Mouse (Mus musculus) kidney, adult 11 months (tissue): ENCODE measurements around the gene Tap1.
A peak's percentile ranks its signal among the peaks of the same experiment; 100 is the strongest.
"Not testable (repeated sequence)": the region's sequence is repeated elsewhere in the genome, so short reads cannot be mapped to it uniquely, and the experiment has no call there.

Source experiments
- DNase-seq: peaks from one replicate; pipeline ENCODE4 v3.0.0; 2022

Gene Tap1

DNA sequence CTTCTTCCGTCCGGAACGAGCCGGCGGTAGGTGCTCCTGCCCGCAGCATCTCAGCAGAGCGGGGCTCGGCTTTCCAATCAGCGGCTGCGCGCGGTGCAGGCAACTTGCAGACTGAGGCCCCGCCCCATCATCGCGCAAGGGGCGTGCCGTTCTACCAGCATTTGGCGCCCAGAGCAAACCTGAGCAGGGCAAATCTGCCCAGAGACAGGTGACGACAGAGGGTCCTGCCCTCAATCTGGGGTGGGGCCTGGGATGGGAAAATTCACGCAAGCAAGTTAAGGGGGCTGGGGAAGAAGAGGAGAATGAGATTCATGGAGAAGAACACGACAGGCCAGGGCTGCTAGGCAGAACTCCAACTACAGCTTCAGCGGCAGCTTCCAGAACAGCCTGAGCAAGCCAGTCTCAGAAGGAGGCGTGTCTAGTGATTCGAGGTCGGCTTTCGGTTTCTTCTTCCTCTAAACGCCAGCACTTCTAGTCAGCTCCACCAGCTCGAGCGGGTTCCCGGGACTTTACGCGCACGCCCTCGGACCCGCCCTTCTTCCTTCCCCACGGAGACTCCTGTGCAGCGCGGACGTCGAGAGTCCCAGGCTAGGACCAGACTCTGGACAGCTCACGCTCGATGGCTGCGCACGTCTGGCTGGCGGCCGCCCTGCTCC is at the start of gene Tap1, which contains the start of gene Psmb9:
Gene Tap1, plus strand, starts transcription at position 293 of the 656 bp plus-strand sequence.
Gene Psmb9, minus strand, starts transcription at position 504 of the 656 bp plus-strand sequence.
- DNase-seq = peak; percentile 97

DNA sequence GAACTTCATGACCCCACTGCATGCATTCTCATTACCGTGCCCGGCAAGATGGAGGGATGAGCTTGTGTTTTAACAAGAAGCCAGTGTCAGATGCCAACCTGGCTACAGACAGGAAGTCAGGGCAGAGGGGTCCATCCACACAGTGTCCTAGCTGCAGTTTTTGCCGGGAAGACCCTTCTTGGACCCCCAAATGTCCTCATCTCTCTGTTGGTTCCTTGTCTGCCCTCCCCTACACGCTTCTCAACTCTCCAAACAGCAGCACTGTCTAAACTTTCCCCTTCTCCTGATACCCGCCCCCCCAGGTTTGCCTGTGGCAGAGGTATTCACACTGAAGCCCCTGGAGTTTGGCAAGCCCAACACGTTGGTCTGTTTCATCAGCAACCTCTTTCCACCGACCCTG is 49.8 kb upstream of the Tap1 start:
- DNase-seq = no peak

DNA sequence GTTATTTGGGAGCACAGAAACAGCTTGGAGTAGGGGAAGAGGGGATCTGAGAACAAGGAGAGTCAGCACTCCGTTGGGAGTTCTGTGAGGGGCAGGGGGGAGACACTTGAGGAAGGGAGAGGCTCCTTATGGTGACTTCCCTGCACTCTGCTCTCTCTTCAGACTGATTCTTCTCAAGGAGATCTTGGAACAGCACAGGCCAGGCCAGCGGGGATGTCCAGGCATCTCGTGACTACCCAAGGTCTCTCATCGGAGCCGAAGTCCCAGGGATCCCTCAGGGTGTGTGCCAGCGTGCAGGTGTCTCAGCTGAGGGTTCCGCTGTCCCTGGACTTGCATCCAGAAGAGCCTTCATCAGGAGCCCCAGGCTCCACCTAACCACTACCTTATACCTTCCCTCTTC is 48.7 kb upstream of the Tap1 start:
- no peak for DNase-seq

DNA sequence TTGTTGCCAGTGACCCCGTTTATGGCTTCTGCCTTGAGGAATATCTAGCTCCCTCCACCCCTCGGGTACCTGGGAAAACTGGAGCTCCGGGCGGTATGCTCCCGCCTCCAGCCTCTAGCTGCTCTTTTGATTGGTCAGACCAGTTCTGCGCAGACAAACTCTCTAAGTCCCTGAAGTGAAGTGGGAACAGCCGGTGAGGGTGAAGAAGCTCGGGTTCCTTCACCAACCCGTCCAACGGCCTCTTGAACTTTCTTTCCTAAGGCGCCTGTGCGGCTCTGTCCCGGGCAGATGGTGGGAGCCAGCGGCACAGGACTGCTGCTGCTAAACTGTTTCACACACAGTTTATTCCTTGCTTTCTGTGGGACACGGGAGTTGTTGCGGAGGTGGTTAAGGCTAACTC is 47.9 kb upstream of the Tap1 start:
- DNase-seq = peak; percentile 56

DNA sequence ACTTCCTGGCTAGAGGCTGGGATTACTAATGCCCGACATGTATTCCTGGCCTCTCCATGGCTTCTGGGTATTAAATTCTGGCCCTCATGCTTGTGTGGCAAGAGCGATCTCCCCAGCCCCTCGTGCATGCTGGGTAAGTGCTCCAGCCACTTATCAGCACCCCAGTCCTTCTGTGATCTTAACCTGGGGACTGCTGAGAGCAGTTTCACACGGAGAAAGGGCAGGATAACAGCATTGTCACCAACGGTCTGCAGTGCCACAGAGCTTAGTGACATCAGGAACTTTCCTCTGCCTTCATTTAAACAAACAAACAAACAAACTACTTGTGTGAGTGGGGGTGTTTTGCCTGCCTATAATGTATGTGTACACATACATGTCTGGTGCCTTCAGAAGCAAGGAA is 47.1 kb upstream of the Tap1 start:
- DNase-seq = no peak

DNA sequence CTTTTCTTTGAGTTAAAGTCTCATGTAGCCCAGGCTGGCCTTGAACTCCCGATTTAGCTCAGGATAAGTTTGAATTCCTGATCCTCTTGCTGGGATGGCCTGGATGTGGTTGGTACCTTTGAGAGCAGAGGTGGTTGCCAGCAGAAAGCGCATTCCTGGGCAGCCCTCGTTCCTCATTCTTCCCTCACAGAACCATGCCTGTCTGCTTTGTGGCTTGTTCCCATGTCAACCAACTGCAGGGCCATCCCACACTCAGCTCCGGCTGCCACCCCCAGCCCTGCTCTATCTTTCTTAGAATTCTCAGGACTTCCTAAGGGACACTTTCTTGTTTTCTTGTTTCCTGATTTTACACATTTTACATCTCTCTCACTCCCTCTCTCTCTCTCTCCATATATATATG is 45.9 kb upstream of the Tap1 start:
- DNase-seq = no peak

DNA sequence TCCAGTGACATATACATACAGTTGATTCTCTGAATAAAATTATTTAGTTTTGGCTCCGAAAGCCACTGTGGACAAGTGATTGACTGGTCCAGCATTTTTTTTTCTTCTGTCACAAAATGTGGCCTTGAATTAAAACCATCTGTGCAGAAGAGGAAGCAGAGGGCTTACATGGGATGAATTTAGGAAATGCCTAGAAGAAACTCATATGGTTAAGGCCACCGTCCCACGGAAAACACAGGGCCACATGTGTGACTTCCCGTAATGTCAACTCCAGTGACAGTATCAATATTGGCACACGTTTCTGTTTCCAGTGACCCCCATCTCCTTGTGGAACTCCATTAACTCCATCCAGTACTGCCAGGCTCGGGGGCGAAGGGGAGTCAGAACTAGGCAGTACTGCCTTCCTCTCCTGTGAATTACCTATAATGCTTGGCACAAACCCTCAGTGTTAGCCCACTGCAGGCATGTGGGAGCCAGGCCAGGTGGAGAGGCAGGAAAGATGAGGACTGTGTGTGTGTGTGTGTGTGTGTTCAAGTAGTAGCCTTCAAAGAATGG is 44.8 kb upstream of the Tap1 start:
- no peak for DNase-seq

DNA sequence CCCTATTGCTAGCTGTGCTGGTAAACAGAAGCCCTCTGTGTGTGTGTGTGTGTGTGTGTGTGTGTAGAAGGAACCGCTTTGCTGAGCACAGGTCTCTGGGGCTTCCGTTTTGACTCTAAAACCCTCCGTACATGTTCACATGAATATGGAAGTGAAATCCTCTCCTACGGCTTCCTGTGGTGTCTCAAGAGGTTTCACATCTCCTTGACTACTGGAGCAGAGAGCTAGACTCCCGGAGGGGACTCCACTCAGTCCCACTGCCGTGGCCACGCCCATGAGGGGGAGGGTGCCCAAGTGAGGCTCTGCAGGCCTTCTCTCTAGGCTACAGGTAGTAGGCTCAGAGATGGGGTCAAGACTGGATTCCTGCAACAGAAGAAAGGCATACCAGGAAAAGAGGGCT is 44.3 kb upstream of the Tap1 start, which contains the start of gene H2-DMb2:
Gene H2-DMb2, plus strand, starts transcription at position 275 of the 400 bp plus-strand sequence.
- DNase-seq = peak; percentile 38

DNA sequence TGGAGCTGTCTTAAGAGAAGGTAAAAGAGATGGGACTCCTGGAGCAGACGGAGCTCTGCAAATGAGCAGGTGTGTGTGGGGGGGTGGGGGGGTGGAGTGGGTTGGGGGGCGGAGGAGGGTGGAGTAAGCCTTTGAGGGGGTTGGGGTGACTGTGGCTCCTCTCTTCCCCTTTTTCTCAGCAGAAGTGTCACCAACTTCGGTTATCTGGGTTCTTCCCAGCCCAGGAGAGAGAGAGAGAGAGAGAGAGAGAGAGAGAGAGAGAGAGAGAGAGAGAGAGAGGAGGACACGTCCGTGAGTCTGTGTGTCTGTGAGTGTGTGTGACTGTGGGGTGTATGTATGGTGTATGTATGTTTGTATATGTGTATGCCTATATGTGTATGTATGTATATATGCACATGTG is 43.9 kb upstream of the Tap1 start:
- no peak for DNase-seq

DNA sequence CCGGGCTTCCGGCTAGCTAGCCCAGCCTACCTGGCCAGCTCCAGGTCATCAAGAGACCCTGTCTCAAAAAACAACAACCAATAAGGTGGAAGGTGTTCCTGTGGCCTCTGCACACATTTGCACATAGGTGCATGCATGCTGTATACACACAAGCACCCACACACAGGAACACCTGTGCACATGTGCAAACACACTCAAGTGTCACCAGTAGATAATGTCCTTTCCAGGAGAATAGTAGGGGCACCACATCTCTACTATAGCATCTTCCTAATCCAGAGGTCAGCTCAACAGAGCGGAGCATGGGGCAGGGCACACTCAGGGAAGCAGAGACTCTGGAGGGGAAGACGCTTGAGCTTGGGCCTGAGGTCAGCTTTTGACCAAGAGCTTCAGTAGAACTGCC is 43.1 kb upstream of the Tap1 start:
- not testable (repeated sequence) for DNase-seq

DNA sequence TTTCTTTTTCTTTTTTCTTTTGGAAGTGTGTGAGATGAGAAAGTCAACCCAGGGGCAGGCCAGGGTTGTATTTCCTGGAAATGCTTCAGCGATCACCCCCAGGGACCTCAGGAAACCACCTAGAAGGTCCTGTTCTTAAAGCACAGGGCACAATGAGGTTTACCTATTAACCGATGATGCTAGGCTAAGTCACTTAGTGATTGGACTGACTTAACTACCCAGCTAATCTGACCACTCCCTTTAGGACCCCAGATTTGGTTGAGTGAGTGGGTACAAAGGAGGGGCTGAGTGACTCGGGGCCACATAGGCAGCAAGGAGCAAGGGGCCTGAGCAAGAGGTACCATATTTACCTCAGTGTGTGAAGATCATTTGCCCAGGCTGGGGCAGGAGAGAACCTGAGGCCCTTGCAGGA is 42.4 kb upstream of the Tap1 start:
- DNase-seq = no peak

DNA sequence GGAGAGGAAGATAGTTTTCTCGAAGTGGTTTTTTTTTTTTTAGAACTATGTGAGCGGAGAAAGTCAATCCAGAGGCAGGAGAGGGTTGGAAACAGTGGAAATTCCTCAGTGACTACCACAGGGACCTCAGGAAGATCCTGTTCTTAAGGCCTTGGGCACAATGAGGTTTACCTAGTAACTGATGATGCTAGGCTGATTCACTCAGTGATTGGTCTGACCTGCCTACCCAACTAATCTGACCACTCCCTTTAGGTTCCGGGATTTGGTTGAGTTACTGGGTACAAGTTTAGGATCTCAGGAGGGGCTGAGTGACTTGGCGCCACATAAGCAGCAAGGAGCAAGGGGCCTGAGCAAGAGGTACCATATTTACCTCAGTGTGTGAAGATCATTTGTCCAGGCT is 34.4 kb upstream of the Tap1 start, which contains the start of gene H2-DMb1:
Gene H2-DMb1, plus strand, starts transcription at position 150 of the 400 bp plus-strand sequence.
- DNase-seq = peak; percentile 71

DNA sequence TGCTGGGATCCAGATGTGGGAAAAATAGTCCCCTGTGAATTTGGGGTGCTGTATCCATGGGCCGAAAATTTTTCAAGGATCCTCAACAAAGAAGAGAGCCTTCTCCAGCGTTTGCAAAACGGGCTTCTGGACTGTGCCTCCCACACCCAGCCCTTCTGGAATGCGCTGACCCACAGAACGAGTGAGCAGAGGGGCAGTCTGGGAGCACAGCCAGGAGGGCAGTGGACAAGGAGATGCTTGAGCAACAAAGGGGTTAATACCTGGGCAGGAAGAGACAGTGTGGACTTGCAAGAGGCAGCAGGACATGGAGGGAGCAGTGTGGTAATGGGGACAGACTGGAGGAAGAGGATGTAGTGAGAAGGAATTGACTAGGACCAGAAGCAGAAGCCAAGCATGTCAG is 31.8 kb upstream of the Tap1 start:
- DNase-seq = no peak

DNA sequence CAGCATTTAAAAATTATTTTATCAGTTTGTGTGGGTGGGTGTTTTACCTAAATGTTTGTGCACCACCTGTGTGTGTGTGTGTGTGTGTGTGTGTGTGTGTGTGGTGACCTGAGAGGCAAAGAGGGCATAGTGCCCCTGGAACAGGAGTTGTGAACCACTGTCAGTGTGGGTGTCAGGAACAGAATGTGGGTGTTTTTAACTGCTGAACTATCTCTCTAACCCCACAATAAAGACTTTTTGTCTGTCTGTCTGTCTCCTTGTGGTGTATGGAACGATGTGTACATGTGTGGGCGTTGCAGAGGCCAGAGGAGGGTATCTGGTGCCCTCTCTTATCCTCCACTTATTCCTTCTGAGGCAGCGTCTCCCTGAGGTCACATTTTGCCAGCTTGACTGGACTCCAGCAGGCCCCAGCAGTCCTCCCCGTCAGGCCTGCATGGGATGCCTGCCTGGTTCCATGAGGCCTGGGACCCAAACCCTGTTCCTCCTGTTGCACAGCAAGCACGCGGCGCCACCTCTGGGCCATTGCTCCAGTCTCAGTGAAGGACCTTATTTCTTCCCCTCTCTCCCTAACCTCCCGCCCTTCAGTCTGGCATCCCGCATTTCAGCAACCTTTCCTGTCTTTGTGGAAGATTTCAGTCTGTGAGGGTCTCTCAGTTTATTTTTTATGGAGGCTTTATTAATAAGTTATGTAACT is 23.0 kb upstream of the Tap1 start:
- no peak for DNase-seq

DNA sequence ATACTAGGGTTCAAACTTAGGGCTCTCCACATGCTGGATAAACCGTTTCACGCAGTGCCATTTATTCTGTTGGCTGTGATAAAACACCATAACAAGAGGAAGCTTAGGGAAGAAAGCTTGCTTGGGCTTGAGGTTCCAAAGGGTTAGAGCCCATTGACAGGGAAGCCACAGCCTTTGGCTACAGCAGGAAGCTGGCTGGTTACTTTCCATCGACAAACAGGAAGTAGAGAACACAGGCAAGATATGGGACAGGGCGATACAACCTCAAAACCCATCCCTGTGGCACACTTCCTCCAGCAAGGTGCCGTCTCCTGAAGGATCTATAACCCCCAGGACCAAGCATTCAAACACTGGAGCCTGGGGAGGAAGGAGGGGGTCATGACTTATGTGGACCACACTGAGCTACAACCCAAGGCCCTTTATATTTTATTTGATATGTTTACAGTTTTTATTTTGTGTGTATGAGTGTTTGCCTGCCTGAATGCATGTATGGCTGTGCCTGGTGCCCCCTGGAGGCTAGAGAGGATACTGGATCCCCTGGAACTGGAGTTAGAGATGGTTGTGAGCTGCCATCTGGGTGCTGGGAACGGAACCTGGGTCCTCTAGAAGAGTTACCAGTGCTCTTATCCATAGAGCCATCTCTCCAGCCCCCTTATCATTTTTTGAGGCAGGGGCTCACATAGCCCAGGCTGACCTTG is 22.2 kb upstream of the Tap1 start:
- DNase-seq = no peak

DNA sequence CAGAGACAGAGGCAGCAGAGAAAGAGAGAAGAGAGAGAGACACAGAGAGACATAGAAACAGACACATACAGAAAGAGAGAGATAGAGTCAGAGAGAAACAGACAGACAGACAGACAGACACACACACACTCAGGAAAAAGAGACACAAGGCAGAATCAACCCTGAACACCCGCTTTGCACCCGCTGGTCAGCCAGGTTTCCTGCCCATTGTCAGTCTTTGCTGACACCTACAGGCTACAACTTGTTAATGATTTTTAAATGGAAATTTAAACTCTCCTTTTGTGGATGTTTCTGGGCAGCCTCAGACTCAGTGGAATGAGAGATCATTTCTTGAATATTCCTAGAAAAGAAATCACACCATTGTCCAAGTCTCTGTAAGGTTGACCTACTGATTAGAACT is 18.1 kb upstream of the Tap1 start:
- DNase-seq = peak; percentile 22

DNA sequence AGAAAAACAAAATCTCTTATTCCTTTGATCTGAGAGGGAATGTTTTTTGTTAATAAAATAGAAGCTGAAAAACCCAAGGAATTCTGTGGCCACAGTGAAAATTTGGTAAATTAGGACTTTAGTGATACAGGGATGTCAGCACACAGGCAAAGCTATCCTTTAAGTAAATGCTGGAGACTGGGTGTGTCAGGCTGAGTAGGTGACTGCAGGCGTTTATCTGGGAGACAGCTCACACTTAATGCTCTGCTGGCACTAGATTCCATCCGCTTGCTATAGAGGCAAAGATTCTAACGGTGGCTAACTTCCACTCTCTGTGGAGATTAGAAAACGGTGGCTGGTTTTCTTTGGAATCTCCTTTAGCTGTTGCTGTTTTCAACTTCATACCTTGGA is 16.9 kb upstream of the Tap1 start:
- no peak for DNase-seq

DNA sequence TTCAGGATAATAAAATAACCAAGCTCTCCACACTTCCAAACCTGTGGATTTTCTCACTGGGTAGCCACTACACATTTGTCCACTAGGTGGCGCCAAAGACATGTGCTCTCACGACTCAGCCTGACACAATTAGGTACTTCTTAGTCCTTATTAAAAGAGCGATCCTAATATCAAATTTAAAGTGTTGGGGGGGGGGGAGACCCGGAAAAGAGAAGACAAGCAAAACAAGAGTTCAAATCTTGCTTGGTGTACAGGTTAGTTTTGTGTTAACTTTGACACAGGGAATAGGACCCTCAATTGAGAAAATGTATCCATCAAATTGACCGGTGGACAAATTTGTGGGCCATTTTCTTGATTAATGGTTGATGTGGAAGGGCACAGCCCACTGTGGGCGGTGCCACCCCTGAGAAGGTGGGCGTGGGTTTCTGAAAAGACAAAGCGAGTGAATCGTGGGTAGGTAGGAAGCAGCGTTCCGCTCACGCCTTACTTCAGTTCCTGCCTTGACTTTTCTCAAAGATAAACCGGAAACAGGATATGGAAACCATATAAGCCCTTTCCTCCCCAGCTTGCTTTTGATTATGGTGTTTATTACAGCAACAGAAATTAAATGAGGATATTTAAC is 16.4 kb upstream of the Tap1 start:
- peak; percentile 64 for DNase-seq

DNA sequence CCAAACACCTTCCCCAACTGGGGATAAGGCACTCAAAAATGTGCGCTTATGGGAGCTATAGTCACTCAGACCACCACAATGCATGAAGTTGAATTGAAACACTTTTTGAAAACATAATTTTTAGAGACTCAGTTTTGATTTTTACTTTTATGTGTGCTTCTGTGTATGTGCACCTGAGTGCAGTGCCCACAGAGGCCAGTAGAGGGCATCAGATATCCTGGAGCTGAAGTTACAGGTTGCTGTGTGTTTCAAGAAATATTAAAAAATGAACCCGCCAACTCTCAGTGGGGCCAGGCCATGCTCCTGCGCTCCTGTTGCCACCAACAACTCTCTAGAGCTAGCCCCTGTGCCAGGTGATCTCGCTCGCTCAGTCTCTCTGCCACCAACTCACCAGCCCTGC is 14.8 kb upstream of the Tap1 start:
- no peak for DNase-seq

DNA sequence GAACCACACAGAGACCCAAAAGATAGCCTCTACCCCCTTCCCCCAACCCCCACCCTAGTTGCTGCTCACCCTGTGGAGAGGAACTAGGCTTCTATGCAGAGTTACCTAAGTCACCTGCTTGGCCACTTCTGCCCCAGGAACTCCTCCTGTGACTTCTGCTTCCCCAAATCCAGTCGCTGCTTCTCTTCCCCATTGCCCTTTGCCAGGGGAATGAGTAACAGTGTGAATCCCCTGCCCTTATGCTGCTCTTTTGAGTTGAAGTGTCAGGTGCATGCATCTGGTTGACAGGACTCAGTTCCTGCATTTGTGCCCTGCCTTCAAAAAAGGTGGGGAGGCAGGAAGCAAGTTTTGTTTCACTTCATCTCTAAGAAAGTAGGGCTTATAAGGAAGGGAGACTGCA is 13.3 kb upstream of the Tap1 start:
- no peak for DNase-seq

DNA sequence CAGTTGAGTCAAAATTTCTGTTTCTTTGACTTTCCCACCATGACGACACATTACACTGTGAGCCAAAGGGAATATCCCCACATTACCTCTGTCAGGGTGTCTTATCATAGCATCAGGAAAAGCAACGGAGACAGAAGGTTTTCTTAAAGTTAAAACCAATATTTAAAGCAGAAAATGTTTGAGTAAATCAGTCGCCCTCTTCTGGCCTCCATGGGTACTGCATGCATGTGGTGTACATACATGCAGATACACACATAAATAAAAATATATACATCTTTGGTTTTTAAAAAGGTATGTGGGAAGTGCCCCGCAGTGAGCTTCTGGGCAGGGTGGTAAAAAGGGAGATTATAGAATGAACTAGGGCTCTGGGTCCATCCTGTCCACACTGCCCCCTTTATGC is 10.2 kb upstream of the Tap1 start:
- no peak for DNase-seq

DNA sequence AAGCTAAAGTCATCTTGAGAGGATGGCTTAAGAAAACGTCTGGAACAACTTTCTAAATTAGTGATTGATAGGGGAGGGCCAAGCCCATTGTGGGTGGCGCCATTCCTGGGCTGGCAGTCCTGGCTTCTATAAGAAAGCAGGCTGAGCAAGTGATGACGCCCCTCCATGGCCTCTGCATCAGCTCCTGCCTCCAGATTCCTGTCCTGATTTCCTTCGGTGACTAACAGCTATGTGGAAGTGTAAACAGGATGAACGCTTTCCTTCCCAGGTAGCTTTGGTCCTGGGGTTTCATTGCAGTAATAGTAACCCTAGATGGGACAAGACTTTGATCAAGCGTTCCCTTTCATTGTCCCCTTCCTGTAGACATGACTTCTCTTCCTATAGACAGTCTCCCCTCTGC is 8.3 kb upstream of the Tap1 start:
- no peak for DNase-seq
